Mouse (Mus musculus) limb, embryonic 15.5 days (tissue): ENCODE measurements around the gene Wiz. TPM values are rescaled to one million over a fixed set of nuclear protein-coding genes. Genes with fewer than 3 reads are reported as not detected.
A peak's percentile ranks its signal among the peaks of the same experiment; 100 is the strongest.

Experiments
- ATAC-seq: fragments of 200-750 bp; cut with Nextera tagmentation; 2 replicates; pipeline ENCODE4 v1.8.0; 2017; ENCODE audit warnings: low read depth, moderate TSS enrichment; ENCODE audit not compliant: insufficient number of reproducible peaks, low FRiP score, low TSS enrichment
- H3K27ac ChIP-seq: fragments of 300-500 bp; sonication (generic); 2 replicates; pipeline ENCODE4 v1.5.1; 2015; ENCODE audit warnings: moderate library complexity, mild to moderate bottlenecking, inconsistent platforms
- H3K27me3 ChIP-seq: fragments of 300-500 bp; sonication (generic); 2 replicates; pipeline ENCODE4 v1.6.1; 2015; ENCODE audit warnings: inconsistent platforms
- H3K36me3 ChIP-seq: fragments of 300-500 bp; sonication (generic); 2 replicates; pipeline ENCODE4 v1.6.1; 2015; ENCODE audit warnings: inconsistent platforms
- H3K4me1 ChIP-seq: fragments of 300-500 bp; sonication (generic); 2 replicates; pipeline ENCODE4 v1.6.1; 2015; ENCODE audit warnings: inconsistent platforms
- H3K4me2 ChIP-seq: fragments of 300-500 bp; sonication (generic); 2 replicates; pipeline ENCODE4 v1.6.1; 2015; ENCODE audit warnings: mild to moderate bottlenecking, inconsistent platforms
- H3K4me3 ChIP-seq: fragments of 300-500 bp; sonication (generic); 2 replicates; pipeline ENCODE4 v1.5.1; 2015; ENCODE audit warnings: mild to moderate bottlenecking, inconsistent platforms
- H3K9ac ChIP-seq: fragments of 300-500 bp; sonication (generic); 2 replicates; pipeline ENCODE4 v1.6.1; 2015; ENCODE audit warnings: inconsistent platforms
- H3K9me3 ChIP-seq: fragments of 300-500 bp; sonication (generic); 2 replicates; pipeline ENCODE4 v1.6.1; 2016; ENCODE audit warnings: inconsistent platforms
- WGBS: fragments of 180-500 bp; shearing (Covaris S2); methylation state at CpG from one replicate; pipeline ENCODE4 v1.1.7; 2015; 5-methylcytosine and 5-hydroxymethylcytosine counted together
- polyA plus RNA-seq: library from polyadenylated mRNA; unstranded; fragments of >200 nt; fragmentation: Nextera tagmentation; extraction: Ambion mirVana; gene quantifications from 2 replicates; pipeline ENCODE4 v1.2.1, GENCODE M21; 2015

The Wiz gene
- polyA plus RNA-seq, 1 experiment from 2014 or later: 21.6 TPM

DNA sequence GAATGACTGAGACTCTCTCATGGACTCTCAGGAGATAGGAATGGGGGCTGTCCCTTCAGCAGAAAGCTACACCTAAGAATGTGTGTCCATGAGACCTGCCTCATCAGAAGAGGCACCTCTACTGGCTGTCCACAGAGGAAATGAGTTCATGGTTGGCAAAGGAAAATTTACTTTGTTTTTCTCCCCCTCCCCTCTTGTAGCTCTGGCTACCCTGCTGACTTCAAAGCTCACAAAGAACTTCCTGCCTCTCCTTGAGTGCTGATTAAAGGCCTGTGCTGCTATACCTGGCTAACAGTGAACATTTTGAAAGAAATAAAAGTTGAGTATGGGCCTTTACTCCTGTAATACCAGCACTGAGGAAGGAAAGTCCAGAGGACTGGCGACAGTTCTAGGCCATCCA is 48.1 kb downstream of the Wiz start:
- 87% methylated on average over 1 of the region's 1 CpGs for WGBS
- Histone ChIP-seq H3K9ac (no peak overlapping the region), H3K36me3 (peaks cover 53% of the 10 kb centered on the region), H3K27me3 (no peaks in the 10 kb centered on the region), H3K4me2 (no peak overlapping the region), H3K4me3 (no peak overlapping the region), H3K27ac (no peak overlapping the region), H3K9me3 (no peaks in the 10 kb centered on the region), H3K4me1 (no peaks in the 10 kb centered on the region)
- no peak for ATAC-seq

DNA sequence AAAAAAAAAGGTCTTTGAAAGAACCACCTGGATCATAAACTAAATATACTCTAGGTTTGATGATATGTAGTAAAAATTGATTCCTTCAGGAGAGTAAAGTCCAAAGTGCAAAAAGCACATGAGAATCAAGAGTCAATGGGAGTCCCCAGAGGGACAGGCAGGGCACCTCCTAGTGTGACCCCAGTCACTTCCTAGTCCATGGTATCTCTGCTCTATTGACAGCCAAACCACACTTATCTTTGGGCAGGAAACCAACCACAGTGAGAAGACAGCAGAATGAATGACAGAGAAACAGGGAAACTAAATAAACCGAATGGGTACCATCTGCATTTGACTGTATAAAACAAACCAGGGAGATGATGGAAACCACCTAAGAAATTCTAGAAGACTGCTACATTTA is 49.1 kb downstream of the Wiz start:
- Histone ChIP-seq H3K9ac (no peak overlapping the region), H3K4me3 (no peak overlapping the region), H3K4me1 (no peaks in the 10 kb centered on the region), H3K27ac (no peak overlapping the region), H3K9me3 (no peaks in the 10 kb centered on the region), H3K36me3 (peaks cover 62% of the 10 kb centered on the region), H3K27me3 (no peaks in the 10 kb centered on the region), H3K4me2 (no peak overlapping the region)
- ATAC-seq: no peak
- 81% methylated on average over 1 of the region's 1 CpGs for WGBS

DNA sequence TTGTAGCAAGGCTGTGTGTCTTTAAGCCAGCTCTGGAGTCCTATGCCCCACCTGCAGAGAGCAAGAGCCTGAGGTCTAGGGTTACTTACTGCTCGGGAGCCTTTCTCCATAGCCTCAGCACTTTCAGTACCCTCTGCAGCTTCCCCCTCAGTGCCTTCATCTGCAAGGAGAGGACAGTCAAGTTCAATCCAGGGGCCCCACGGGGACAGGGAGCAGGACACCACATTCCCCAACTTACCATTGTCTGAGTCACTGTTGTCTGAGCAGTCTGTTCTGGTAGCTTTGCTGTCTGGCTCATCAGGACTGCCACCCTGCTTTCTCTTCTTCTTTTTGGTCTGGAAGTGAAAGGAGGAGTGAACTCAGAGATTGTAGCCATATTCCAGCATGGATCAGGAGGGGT is 53.4 kb downstream of the Wiz start:
- Histone ChIP-seq H3K4me3 (no peak overlapping the region), H3K9me3 (no peaks in the 10 kb centered on the region), H3K9ac (no peak overlapping the region), H3K4me1 (no peaks in the 10 kb centered on the region), H3K4me2 (no peak overlapping the region), H3K36me3 (peaks cover 80% of the 10 kb centered on the region), H3K27me3 (no peaks in the 10 kb centered on the region), H3K27ac (no peak overlapping the region)
- WGBS: 78% methylated on average over 2 of the region's 2 CpGs
- ATAC-seq: no peak

DNA sequence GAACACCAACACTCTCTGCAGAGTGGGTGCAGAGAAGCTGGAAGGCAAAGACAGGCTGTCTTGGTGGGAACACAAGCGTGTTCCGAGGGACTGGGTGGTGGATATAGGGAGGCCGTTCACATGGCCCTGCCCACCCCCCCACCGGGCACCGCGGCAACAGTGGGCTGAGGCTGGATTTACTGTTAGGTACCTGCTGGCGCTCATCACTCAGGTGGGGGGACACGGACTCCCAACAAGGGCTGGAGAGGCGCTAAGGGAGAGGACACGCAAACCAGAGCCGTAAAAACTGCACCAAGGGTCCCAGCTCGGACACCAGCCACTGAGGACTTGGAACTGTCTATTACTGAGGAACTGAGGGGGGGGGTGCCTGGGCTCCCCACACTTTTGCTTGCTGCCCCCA is 54.3 kb downstream of the Wiz start:
- Histone ChIP-seq H3K27ac (no peak overlapping the region), H3K36me3 (peaks cover 83% of the 10 kb centered on the region), H3K9me3 (no peaks in the 10 kb centered on the region), H3K4me3 (no peak overlapping the region), H3K4me1 (no peaks in the 10 kb centered on the region), H3K27me3 (no peaks in the 10 kb centered on the region), H3K4me2 (no peak overlapping the region), H3K9ac (no peak overlapping the region)
- 87% methylated on average over 12 of the region's 12 CpGs for WGBS
- ATAC-seq: no peak

DNA sequence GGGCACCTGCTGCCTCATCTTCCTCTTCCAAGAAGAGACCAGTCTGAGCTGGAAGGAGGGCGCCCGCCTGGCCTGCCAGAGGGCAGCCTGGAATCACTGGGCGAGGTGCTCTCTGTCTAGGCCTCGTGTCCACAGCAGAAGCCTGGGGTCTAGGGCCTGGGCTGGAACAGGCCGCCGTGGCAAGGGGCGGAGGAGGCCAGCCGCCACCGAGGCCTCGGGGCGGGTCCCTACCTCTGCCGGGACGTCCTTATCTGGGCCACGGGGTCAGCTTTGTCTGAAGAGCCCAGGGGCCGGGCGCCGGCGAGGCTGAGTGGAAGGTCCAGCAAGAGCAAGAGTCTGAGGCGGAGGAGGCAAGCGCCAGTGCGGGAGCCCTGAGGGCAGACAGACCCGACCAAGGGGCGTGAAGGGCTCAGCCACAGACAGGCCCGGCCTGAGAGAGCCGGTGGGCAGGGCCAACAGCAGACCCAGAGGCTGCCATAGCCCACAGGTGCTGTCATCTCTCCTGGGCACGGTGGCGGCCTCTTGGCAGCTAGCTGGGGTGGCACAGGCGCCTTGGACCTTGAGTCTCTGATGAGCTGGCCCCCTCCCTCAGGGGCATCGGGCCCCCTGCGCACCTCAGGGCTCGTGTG is 55.5 kb downstream of the Wiz start:
- no peaks in the 10 kb centered on the region for H3K9me3 ChIP-seq
- H3K27ac ChIP-seq: no peak overlapping the region
- H3K4me3 ChIP-seq: no peak overlapping the region
- H3K4me2 ChIP-seq: no peak overlapping the region
- H3K9ac ChIP-seq: no peak overlapping the region
- 0 out of 2 replicates have a peak, but pooled peaks have one; percentile 32 for ATAC-seq
- no peaks in the 10 kb centered on the region for H3K27me3 ChIP-seq
- H3K36me3 ChIP-seq: peaks cover 87% of the 10 kb centered on the region
- no peaks in the 10 kb centered on the region for H3K4me1 ChIP-seq
- WGBS: 92% methylated on average over 31 of the region's 31 CpGs

DNA sequence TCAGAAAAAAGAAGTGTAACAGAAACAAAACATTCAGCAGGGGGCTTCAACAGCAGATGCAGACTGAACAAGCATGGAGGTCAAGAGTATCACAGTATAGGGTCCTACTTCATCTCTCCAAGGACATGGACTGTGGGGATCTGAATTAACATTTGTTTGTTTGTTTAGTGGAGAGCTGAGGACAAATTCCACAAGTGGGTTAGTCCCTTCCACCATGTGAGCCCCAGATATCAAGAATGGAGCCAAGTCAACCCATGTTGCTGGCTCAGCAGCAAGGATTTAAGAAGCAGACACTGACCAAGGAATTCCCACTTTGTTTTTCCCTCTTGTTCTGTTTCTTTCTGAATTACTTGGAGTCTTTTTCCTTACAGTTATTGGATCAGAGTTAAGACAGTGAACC is 61.7 kb downstream of the Wiz start:
- Histone ChIP-seq H3K4me1 (0 out of 2 replicates have a peak, but pooled peaks cover 5% of the 10 kb centered on the region), H3K36me3 (peaks cover 63% of the 10 kb centered on the region), H3K27ac (no peak overlapping the region), H3K9ac (no peak overlapping the region), H3K4me2 (no peak overlapping the region), H3K9me3 (no peaks in the 10 kb centered on the region), H3K27me3 (no peaks in the 10 kb centered on the region), H3K4me3 (no peak overlapping the region)
- ATAC-seq: no peak

DNA sequence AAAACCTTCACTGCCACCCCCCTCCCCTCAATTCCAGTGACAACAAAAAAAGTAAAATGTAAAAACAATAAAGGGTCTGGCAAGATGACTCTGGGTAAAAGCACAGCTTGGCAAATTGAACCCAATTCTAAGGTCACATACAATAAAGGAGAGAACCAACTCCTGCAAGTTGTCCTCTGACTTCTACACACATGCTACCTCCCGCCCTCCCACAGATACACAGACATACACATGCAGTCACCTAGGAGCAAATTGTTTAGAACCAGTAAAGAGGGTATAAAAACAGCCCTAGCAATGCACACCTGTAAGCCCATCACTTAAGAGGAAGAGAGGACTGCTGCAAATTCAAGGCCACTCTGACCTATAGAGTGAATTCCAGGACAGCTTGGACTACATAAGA is 66.4 kb downstream of the Wiz start:
- Histone ChIP-seq H3K4me2 (no peak overlapping the region), H3K36me3 (peaks cover 40% of the 10 kb centered on the region), H3K27ac (no peak overlapping the region), H3K4me3 (no peak overlapping the region), H3K9me3 (no peaks in the 10 kb centered on the region), H3K4me1 (peaks cover 26% of the 10 kb centered on the region), H3K27me3 (no peaks in the 10 kb centered on the region), H3K9ac (no peak overlapping the region)
- ATAC-seq: no peak
- WGBS: 95% methylated on average over 1 of the region's 1 CpGs

DNA sequence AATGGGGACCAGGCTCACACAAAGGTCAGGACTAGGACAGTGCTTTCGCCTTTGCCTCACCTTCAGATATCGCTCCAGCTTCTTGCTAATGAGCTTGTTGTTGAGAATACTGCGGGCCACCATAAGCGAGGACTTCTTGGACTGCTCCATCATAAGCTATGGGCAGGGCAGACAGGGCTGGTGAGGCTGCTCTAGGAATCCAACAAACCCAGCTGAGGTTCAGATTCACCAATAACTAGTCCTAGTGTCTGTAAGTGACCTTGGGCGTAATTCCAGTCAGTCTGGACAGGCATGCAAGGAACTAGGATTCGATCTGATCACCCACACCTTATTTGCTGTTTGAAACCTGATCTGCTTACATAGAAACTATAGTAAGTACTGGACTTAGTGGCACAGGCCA is 67.4 kb downstream of the Wiz start:
- Histone ChIP-seq H3K4me2 (peak overlapping the region; percentile 72), H3K9me3 (no peaks in the 10 kb centered on the region), H3K9ac (peak overlapping the region; percentile 75), H3K4me3 (peak overlapping the region; percentile 94), H3K4me1 (peaks cover 26% of the 10 kb centered on the region), H3K27me3 (no peaks in the 10 kb centered on the region), H3K36me3 (peaks cover 46% of the 10 kb centered on the region), H3K27ac (peak overlapping the region; percentile 97)
- 16% methylated on average over 6 of the region's 6 CpGs for WGBS
- no peak for ATAC-seq

DNA sequence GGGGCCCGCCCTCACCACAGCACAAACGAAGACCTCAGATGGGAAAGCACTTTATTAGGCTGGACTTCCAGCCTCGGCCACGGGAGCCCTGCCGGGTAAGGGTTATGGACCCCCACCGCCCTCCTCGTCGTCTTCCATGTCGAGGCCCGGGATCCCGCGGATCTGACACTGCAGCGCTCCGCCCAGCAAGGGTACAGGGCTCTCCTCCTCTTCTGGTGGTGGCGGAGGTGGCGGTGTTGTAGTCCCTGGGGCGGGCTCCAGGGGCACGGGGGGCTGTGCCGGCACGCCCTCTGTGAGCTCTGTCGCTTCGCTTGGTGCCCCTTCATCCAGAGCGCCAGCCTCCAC is 67.9 kb downstream of the Wiz start:
- Histone ChIP-seq H3K4me2 (peak overlapping the region; percentile 72), H3K9me3 (no peaks in the 10 kb centered on the region), H3K36me3 (peaks cover 46% of the 10 kb centered on the region), H3K4me3 (peak overlapping the region; percentile 94), H3K27me3 (no peaks in the 10 kb centered on the region), H3K9ac (peak overlapping the region; percentile 75), H3K27ac (peak overlapping the region; percentile 97), H3K4me1 (peaks cover 26% of the 10 kb centered on the region)
- WGBS: 0% methylated on average over 23 of the region's 23 CpGs
- peak; percentile 66 for ATAC-seq

DNA sequence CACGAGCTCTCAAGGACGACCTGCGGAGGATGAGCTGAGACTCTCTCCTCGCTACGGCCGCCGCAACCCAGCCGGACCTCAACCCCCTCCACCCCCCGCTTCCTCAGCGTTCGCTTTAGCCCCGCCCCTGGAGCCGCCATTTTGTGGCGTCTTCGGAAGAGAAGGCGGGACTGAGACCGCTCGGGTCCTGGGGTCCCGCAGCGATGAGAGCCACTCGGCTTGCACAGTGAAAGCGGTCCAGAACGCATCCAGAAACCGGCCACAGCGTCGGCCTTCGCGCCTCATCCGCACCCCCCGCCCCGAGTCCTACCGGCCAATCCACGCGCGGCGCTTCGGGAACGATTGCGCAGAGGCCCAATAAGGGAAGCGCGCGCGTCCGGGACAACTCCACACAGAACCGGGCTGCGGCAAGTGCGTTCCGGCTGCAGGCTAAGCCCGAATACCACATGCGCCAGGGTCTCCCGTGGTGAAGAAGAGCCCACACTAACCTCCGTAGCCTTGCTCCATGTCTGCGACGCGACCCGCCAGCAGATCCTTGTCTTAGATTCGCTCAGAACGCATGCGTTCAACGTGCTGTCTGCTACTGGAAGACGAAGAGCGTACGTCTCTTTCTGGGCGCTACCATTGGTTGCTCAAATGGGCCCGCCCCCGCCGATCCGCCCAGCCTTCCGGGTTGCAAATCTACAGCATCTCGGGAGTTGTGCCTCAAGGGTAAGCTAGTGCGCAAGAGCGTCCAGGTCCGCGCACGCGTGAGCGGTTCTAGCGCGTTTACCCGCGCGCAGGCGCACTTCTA is 68.4 kb downstream of the Wiz start, which contains the start of gene Akap8:
TSS of gene Akap8 (minus strand) at position 642 of the 793 bp plus-strand sequence.
- no peaks in the 10 kb centered on the region for H3K27me3 ChIP-seq
- H3K36me3 ChIP-seq: peaks cover 46% of the 10 kb centered on the region
- H3K4me2 ChIP-seq: peak within 1 kb of the TSS; percentile 76
- peak within 1 kb of the TSS; percentile 94 for H3K4me3 ChIP-seq
- peak within 1 kb of the TSS; percentile 82 for H3K9ac ChIP-seq
- ATAC-seq: peak; percentile 99
- peak within 1 kb of the TSS; percentile 97 for H3K27ac ChIP-seq
- no peaks in the 10 kb centered on the region for H3K9me3 ChIP-seq
- peaks cover 26% of the 10 kb centered on the region for H3K4me1 ChIP-seq
- WGBS: under 1% methylated on average over 83 of the region's 83 CpGs

DNA sequence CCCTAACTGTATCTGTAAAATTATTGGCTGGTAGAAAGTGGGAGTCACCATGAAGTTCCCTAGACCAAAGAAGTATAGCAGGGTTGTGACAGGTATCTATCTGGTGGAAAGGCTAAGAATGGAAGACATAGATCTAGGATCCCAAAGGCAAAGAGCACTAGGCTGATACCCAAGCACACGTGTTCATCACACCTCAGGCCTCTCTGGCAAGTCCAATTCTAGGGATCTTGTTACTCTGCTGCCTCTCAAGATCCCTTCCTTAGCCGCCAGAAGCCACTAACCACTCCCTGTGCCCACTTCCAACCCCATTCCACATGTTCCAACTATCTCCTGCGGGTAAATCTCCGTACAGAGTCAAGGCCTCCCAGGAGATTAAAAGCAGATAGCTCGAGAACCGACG is 69.3 kb downstream of the Wiz start:
- H3K9ac ChIP-seq: peak overlapping the region; percentile 82
- H3K36me3 ChIP-seq: peaks cover 48% of the 10 kb centered on the region
- peak overlapping the region; percentile 94 for H3K4me3 ChIP-seq
- H3K4me2 ChIP-seq: peak overlapping the region; percentile 76
- peak overlapping the region; percentile 97 for H3K27ac ChIP-seq
- no peak for ATAC-seq
- peaks cover 26% of the 10 kb centered on the region for H3K4me1 ChIP-seq
- 0% methylated on average over 7 of the region's 7 CpGs for WGBS
- no peaks in the 10 kb centered on the region for H3K9me3 ChIP-seq
- no peaks in the 10 kb centered on the region for H3K27me3 ChIP-seq

DNA sequence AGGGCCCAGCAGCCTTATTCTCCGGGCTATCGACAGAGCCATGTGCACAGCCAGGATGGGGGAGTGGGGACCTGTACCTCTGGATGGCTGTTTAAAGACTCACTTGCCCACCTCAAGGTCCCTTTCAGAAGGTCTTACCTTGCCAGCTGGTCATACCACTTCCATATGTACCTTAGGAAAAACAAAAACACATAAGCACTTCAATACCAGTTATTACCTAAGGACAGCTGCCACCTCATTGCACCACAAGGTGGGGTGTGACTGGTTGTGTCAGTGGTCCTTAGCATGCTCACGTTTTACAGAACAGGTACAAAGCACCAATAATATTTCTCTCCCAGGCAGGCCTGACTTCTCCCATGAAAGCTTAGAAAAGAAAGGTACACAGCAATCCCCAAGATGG is 71.5 kb downstream of the Wiz start:
- no peaks in the 10 kb centered on the region for H3K9me3 ChIP-seq
- peaks cover 24% of the 10 kb centered on the region for H3K4me1 ChIP-seq
- H3K9ac ChIP-seq: no peak overlapping the region
- no peak overlapping the region for H3K4me3 ChIP-seq
- H3K27me3 ChIP-seq: no peaks in the 10 kb centered on the region
- peaks cover 59% of the 10 kb centered on the region for H3K36me3 ChIP-seq
- no peak overlapping the region for H3K4me2 ChIP-seq
- no peak for ATAC-seq
- WGBS: 84% methylated on average over 3 of the region's 3 CpGs
- H3K27ac ChIP-seq: no peak overlapping the region
